Mouse (Mus musculus) megakaryocyte, embryonic 14.5 days (primary cell): ENCODE results near the gene Plekho1.

Experiments used
- FLI1 ChIP-seq: IDR thresholded peaks from 2 replicates; pipeline ENCODE4 v1.6.1; 2012; ENCODE audit warnings: low read length, inconsistent platforms, mixed read lengths
- GATA1 ChIP-seq: IDR thresholded peaks from 3 replicates; pipeline ENCODE4 v1.6.1; 2012; ENCODE audit warnings: mixed read lengths, low read length, inconsistent platforms, borderline replicate concordance

- TF ChIP-seq GATA1, result no peak
- TF ChIP-seq FLI1, result no peak
Observed at GRCm38 (mm10) chr3:95993881-95994280, 1.9 kb downstream of the Plekho1 start.
